Mouse (Mus musculus): ENCODE data around the gene Atp9a. TPM values are rescaled to one million over a fixed set of nuclear protein-coding genes. Genes with fewer than 3 reads are reported as not detected.
A peak's percentile ranks its signal among the peaks of the same experiment; 100 is the strongest.

Gene Atp9a
- total RNA-seq, 2 experiments from 2014 or later: 56.8 to 57.7 TPM

DNA sequence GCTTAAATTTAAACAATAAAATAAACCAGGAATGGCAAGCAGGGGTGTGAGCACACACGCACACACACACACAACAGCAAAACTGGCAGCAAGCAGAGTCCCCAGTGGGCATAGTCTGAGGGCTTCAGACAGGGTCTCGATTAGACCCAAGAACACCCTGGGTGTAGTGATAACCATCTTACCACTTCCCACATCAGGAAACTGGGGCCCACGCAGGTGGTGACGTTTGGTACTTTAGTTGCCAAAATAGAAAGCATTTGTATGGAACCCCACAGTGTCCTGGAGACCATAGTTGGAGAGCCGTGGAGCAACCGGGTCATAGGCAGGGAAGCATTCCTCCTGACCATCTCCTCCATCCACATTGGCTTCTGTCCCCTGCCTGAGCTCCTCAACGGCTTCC, 146.5 kb downstream of the Atp9a start:
- DNase-seq: no peak

DNA sequence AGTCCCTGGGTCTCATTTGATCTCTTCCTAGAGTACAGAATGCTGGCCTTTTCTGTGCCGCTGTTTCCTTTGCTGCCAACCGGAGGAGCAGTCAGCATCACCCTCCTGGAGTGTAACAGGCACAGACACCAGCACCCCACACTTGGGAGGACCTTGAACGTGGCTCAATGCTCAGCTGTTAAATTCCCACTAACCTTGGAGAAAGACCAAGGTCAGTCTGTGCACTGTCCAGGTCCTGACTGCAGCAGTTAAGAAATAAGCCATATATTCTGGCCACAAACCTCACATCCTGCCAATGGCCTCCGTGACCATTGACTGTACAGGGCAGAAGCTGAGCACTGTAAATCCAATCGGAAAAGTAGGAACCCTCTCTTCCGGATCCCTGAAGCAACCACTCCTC, 148.5 kb downstream of the Atp9a start:
- DNase-seq: no peak

DNA sequence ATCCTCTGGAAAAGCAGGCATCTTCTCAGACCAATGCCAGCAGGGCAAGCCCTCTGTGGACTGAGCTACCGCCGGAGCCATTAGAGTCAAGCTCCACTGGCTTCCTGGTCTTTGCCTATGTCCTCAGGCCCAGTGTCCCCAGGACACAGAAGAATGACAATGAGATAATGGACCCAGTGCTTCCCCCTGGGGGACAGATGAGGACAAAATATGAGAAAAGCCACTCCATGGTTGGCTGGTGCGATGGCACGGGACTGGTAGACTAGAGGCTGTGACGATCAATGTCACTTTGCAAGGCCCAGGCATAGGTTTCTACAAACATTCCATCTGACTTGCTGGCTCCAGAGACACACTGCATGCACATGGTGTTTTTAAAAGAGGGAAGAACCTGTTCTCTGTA, 149.2 kb downstream of the Atp9a start:
- DNase-seq: no peak

DNA sequence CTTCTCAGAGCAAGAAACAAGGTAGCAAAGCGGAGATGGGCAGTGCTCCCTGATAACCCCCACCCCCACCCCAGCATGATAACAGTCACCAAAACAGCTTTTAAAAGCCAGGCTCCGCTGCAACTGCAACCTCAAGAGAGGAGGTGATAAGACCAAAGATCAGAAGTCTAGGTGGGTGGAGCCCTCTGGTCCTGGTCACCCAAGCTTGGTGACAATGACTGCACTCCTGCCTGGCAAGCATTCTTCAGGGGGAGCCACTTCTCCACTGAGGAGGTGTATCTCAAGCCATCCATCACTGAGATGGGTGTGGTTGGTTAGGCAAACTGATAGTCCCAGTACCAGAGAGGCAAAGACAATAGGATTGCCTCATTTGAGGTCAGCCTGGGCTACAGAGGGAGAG, 151.1 kb downstream of the Atp9a start:
- DNase-seq: no peak

DNA sequence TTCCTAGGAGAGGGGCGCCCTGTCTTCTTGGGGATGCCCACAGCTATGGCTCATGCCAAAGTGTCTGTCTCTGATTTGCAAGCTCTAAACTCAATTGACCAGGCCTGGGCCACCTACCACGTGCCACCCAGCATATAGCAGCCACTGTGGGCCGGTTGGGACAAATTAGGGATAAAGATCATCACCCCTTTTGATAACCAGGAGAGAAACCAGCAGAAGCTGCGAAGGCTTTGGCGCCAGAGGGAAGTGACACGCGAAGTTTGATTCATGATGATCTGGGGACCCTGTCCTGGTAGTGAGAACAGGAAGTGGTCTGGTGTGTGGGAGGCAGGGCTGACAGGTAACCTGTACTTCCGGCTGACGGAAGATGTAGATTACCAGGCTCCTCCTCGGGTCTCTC, 151.7 kb downstream of the Atp9a start:
- no peak for DNase-seq

DNA sequence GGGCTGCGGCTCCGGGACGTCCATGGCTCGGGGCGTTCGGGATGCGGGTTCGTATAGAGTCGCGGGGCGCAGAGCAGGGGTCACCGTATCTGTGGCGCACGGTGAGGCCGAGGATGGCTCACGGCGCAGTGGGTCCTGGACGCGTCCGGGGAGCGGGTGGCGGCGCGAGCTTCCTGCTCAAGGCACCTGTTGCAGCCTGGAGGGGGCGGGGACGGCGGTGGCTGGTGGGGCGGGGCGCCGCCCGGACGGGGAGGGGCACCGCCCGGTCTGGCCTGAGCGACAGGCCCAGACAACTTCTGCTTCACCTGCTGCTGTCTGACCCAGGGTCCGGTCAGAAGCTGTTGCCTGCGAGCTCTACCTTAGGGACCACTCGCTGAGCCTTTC, 152.0 kb downstream of the Atp9a start:
- peak; percentile 60 for DNase-seq

DNA sequence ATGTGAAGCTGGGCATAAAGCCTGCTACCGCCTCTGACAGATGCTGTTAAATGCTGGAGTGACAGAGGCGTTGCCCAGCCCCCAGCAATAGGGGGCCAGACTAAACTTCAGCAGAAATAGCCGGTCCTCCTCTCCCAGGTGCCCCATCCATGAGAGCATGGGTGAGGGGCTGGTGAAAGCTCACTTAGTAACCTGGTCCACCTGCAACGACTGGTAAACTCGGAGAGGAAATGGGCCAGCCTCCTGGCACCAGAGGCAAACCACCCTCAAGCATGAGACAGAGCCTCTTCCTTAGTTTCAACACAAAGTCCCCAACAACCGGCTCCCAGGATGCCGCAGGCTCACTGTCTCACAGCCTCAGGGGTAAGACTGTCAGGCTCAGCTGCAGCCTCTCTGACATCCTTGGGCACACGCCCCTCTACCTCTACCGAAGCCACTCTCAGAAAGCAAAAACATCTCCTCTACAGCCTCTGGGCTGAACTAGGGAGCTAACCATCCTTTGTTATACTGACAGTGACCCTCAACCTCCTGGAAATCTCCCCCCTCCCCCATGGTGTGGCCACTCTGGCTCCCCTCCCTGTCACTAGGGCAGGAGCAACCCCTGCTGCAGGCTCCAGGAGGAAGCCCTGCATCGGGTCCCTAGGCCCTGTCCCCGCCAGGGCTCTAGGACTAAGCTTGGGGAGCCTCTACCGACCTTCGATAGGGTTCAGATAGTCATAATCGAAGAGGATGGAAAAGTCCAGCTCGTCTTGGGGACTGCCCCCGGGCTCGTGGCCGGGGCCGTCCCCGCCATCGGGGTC, 152.6 kb downstream of the Atp9a start:
- DNase-seq: no peak

DNA sequence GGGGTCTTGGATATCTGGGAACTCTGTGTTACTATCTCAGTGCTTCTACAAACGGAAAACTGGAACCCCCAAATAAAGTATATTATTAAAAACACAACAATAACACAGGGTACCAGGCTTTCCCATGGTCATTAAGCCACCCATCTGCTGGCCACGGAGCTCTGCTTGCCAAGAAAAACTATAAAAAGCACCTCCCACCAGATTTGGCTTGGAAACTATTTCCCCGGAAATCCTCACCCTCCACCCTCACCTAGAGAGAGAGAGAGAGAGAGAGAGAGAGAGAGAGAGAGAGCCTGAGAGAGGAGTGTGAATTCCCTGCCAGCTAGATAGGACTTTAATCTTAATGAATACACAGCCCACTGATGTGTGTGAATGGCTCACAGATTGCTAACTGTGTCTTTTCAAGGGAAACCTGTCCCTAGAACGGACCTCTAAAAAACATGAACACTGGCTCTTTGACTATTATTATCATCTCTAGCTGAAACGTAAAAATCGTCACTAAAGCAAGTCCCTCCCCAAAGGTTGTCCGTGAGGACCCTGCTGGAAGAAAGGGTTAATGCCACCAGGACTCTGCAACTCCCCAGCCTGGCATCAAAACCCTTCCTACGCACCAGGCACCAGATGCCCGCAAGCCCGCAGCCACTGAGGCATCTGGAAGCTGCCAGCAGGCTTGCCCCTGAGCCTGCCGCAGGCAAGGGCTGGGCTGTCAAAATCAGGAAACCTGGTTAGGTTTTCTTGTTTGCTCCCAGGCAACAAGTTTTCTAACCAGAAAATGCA, 153.4 kb downstream of the Atp9a start:
- DNase-seq: no peak

DNA sequence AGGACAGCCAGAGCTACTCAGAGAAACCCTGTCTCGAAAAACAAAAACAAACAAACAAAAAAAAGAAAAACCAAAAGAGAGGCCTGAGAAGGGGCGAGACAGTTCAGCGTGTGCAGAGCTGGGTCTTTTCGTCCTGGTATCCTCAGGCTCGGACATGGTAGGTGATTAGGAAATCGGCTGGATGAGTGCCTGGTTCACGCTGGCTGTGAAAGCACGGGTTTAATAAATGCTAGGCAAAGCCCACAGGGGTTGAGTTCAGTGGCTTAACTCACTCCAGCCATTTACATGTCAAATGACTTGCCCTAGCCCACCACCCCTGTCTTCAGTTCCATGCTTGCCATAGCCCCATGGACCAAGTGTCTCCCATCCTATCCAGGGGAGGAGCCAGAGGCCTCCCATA, 155.1 kb downstream of the Atp9a start:
- no peak for DNase-seq

DNA sequence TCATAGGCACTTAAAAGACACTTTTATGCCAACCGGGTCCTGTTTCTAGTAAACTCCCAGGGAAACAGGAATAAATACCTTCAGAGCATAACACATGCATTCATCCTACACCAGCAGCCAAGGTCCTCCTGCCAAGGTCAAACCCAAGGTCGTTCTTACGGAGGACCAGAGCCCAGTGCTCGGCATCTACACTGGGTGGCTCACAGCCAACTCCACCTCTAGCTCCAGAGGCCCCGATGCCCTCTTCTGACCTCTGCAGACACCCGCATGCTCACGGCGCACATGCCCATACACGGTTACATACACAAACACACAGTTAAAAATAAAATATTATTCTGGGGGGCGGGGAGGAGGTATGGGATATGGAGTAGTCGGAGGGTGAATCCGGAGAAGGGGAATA, 155.7 kb downstream of the Atp9a start:
- peak; percentile 74 for DNase-seq

DNA sequence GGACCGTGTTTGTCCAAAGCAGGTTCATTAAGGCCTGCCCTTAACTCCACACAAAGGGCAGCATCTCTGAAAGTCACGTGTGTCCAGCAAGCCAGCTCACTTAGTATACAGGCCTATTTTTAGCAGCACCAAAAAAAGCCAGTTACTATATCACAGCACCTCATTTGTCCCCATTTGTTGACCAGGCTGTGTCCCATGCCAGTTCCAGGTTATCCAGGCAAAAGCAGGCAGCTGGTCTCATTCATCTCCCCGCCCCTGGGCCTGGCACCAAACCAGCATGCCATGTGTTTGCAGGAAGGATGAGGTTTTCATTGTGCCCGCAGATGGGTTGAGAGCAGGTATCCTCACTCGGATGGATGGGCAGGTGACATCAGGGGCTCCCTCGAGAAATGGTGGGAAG, 157.4 kb downstream of the Atp9a start:
- peak; percentile 77 for DNase-seq

Small RNA genes lying within 50 kb of the gene (microRNA-seq; reads per million reads assigned to microRNA genes)
- 0.69 to 1.0 reads per million in 2 experiments for gene Mir7004

Other genes starting within 250 kb of the Atp9a start
- 10 to 100 TPM; 18.8 to 21.3 TPM for gene Nfatc2, start 140.8 kb downstream of the Atp9a start, total RNA-seq (2021)
- 1 to 10 TPM; 1.1 to 1.5 TPM for gene Sall4, start 25.5 kb upstream of the Atp9a start, total RNA-seq (2021)
- 10 to 100 TPM; 12.2 to 13.3 TPM for gene Zfp64, start 213.2 kb upstream of the Atp9a start, total RNA-seq (2021)

Measured in heart, postnatal 4 days (tissue).